ENCODE assay signal across 18 mouse cellular contexts in the genomic region with DNA sequence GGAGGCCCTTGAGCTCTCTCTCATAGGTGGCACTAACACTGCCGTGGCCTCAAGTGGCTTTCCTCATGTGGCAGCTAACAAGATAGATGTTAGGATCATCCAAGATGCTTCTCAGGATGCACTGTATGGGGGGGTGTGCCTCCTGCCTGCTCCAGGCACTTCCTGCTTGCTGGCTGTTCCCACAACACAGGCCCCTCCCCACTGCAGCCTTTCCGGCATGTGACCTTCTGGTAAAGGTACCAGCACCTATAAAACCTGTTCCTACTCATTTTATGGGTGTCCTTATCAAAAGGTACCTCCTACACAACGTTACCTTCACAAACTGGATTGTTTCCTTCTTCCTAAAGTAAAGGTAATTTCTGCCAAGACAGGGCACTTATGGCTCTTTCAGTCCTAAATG.
"Had no signal": no experiment of that assay in that cellular context is flagged by ENCODE, and none has a peak within 500 bp of the region (broad histone marks: within the 10 kb centered on the region; RNA-seq: fewer than 3 reads in every experiment).

No protein-coding gene starts in this region.

- DNase-seq: kidney, adult 11 months; kidney, adult 9 months; lung, adult 2 months; lung, postnatal 4 days; retina, postnatal 1 day; right cerebral cortex, postnatal 4 days; thymus, adult 18-20 months; thymus, postnatal 25 days had no signal

- H3K4me1 ChIP-seq: limb, embryonic 10.5 days; liver, embryonic 15.5 days; midbrain, embryonic 12.5 days had no signal

- H3K27ac ChIP-seq: hindbrain, postnatal 0 days; kidney, postnatal 0 days; layer of hippocampus, adult 2 months; limb, embryonic 10.5 days; liver, embryonic 15.5 days; midbrain, embryonic 12.5 days; neural tube, embryonic 13.5 days had no signal

- H3K36me3 ChIP-seq: limb, embryonic 10.5 days; liver, embryonic 15.5 days; midbrain, embryonic 12.5 days; neural tube, embryonic 13.5 days had no signal

- H3K4me3 ChIP-seq: layer of hippocampus, adult 2 months; limb, embryonic 10.5 days; liver, embryonic 15.5 days; midbrain, embryonic 12.5 days; neural tube, embryonic 13.5 days had no signal

- H3K27me3 ChIP-seq: liver, embryonic 15.5 days; midbrain, embryonic 12.5 days; neural tube, embryonic 13.5 days had no signal

- H3K4me2 ChIP-seq: liver, embryonic 11.5 days; liver, embryonic 15.5 days; midbrain, embryonic 12.5 days; neural tube, embryonic 13.5 days had no signal

- ATAC-seq: lung, postnatal 0 days; midbrain, embryonic 16.5 days had no signal

- H3K9ac ChIP-seq: liver, embryonic 15.5 days; midbrain, embryonic 12.5 days; neural tube, embryonic 13.5 days had no signal

- H3K9me3 ChIP-seq: limb, embryonic 10.5 days; liver, embryonic 15.5 days; midbrain, embryonic 12.5 days; neural tube, embryonic 13.5 days had no signal
